24 mouse cellular contexts compared by ENCODE assay signal in the genomic region with DNA sequence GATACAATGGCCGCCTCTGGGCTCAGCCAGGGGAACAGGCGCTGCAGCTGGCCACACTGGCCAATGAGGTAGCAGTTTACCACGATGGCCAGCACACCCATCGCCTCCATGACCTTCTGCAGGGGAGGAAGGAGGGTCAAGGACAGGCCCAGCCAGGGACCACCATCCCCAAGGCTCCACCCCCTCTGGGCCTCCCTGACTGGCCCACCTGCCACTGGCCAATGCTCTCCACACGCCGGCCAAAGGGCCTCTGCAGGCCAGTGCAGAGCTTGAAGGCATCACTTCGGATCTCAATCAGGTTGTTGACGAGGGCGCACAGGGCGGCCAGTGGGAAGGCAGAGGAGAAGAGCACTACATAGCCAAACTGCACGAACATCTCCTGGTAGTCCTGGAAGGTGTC.
"Had no signal": no experiment of that assay in that cellular context is flagged by ENCODE, and none has a peak within 500 bp of the region (broad histone marks: within the 10 kb centered on the region; RNA-seq: fewer than 3 reads in every experiment).

No protein-coding gene starts in this region.

- H3K9me3 ChIP-seq: heart, embryonic 10.5 days; heart, embryonic 12.5 days; hindbrain, embryonic 13.5 days; limb, embryonic 10.5 days; limb, embryonic 12.5 days; liver, embryonic 13.5 days; liver, embryonic 15.5 days had no signal

- H3K27ac ChIP-seq: heart, embryonic 10.5 days; hindbrain, embryonic 13.5 days; hindbrain, postnatal 0 days; layer of hippocampus, adult 2 months; left cerebral cortex, adult 2 months; limb, embryonic 10.5 days; limb, embryonic 12.5 days; liver, embryonic 13.5 days; liver, embryonic 15.5 days had no signal

- ATAC-seq: hindbrain, postnatal 0 days; intestine, embryonic 16.5 days; liver, postnatal 0 days had no signal

- H3K4me2 ChIP-seq: heart, embryonic 12.5 days; hindbrain, embryonic 13.5 days; limb, embryonic 12.5 days; liver, embryonic 11.5 days; liver, embryonic 13.5 days; liver, embryonic 15.5 days had no signal

- DNase-seq: gastrocnemius, postnatal 14 days; gastrocnemius, postnatal 36 days; heart, adult 18-20 months; heart, postnatal 10 days; heart, postnatal 36 days; kidney, adult 18-20 months; kidney, adult 8-10 months; kidney, postnatal 10 days; kidney, postnatal 25 days; kidney, postnatal 4 days; liver; liver, embryonic 13.5 days; liver, postnatal 0 days had no signal

- H3K4me3 ChIP-seq: heart, embryonic 10.5 days; heart, embryonic 12.5 days; hindbrain, embryonic 13.5 days; layer of hippocampus, adult 2 months; left cerebral cortex, adult 2 months; limb, embryonic 10.5 days; limb, embryonic 12.5 days; liver, embryonic 13.5 days; liver, embryonic 15.5 days had no signal

- H3K9ac ChIP-seq: heart, embryonic 12.5 days; hindbrain, embryonic 13.5 days; limb, embryonic 12.5 days; liver, embryonic 13.5 days; liver, embryonic 15.5 days; liver, postnatal 0 days had no signal
